Mouse (Mus musculus) liver, postnatal 0 days (tissue): ENCODE results near the gene Gm20388.

Experiments
- CTCF ChIP-seq: sonication (generic); IDR thresholded peaks from 2 replicates; pipeline ENCODE4 v1.5.1; 2016; ENCODE audit warnings: antibody characterized with exemption, low read depth
- EP300 ChIP-seq: IDR thresholded peaks from 2 replicates; pipeline ENCODE4 v1.6.1; 2016; ENCODE audit warnings: antibody characterized with exemption, low read depth, mild to moderate bottlenecking

DNA sequence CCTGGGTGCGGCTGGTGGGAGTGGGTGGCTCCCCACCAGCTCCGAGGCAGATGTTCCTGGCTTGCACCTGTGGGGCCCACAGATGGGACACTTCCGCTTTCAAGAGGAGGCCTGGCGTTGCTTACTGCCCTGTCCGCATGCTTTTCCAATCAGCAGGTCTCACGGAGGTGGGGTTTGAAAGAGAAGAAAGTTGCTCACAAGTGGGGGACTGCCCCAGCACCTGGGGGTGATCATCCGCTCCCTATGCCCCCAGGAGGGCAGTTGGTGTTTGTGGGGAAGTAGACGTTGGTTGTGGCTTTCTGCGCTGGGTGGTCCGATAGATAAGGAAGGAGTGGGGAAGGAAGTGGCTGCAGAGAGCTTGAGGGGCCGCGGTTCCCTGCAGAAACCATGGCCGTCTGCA is 2790.0 kb downstream of the Gm20388 start:
- TF ChIP-seq CTCF, result no peak
- peak; percentile 96 for TF ChIP-seq EP300
